Mouse (Mus musculus) thymus, adult 2 months (tissue): ENCODE measurements around the gene Camk2d.

Source experiments
- CTCF ChIP-seq: fragments of 200-500 bp; IDR thresholded peaks from 2 replicates; pipeline ENCODE4 v1.5.1; 2012; ENCODE audit warnings: mild to moderate bottlenecking, control low read depth, low read length, moderate library complexity, borderline replicate concordance; ENCODE audit not compliant: control insufficient read depth, poor library complexity, insufficient read depth; ENCODE audit errors: extremely low read depth
- POLR2A ChIP-seq: fragments of 200-500 bp; IDR thresholded peaks from 2 replicates; pipeline ENCODE4 v1.6.1; 2012; ENCODE audit warnings: mild to moderate bottlenecking, low read length, control low read depth, moderate library complexity; ENCODE audit not compliant: control insufficient read depth, poor library complexity, insufficient read depth; ENCODE audit errors: extremely low read depth

DNA sequence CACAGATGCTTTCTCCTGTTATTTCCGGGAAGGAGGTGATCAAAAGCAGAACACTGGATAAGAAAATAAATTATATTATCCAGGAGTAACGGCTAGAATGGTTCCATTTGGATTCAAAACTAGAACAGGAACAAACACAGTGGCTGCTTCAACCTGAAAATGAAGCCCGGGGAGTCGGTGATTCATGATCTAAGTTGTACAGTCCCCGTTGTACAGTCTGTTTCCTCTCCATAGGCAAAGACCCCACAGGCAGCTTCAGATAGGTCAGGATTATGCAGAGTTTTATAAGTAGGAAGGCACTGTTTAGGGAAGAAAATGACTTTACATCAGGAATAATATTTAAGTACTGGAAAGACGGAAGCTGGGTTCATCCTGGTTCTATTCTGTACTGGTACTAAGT is 19.2 kb downstream of the Camk2d start:
- TF ChIP-seq POLR2A (no peak), CTCF (no peak)
